Mouse (Mus musculus) liver, postnatal 0 days (tissue): ENCODE data around the gene Ric1. TPM values are rescaled to one million over a fixed set of nuclear protein-coding genes. Genes with fewer than 3 reads are reported as not detected.

Experiments used
- ATAC-seq: fragments of 200-750 bp; cut with Nextera tagmentation; 2 replicates; pipeline ENCODE4 v1.8.0; 2017; ENCODE audit warnings: mild to moderate bottlenecking, moderate library complexity
- DNase-seq: peaks from one replicate; pipeline ENCODE4 v3.0.0-alpha.2; 2016
- H3K27ac ChIP-seq: fragments of 300-500 bp; sonication (generic); 2 replicates; pipeline ENCODE4 v1.5.1; 2014; ENCODE audit warnings: antibody characterized with exemption, moderate library complexity, mild to moderate bottlenecking, low read depth
- H3K27me3 ChIP-seq: fragments of 300-500 bp; sonication (generic); 2 replicates; pipeline ENCODE4 v1.6.1; 2014; ENCODE audit warnings: low read length, control low read depth, mixed read lengths; ENCODE audit not compliant: insufficient read depth
- H3K36me3 ChIP-seq: fragments of 300-500 bp; sonication (generic); replicated peaks from 2 replicates; pipeline ENCODE4 v1.6.1; 2014; ENCODE audit warnings: mild to moderate bottlenecking, control low read depth, low read length, moderate library complexity, mixed read lengths; ENCODE audit not compliant: insufficient read depth
- H3K4me1 ChIP-seq: fragments of 300-500 bp; sonication (generic); 2 replicates; pipeline ENCODE4 v1.6.1; 2014; ENCODE audit warnings: antibody characterized with exemption, mild to moderate bottlenecking, control low read depth; ENCODE audit not compliant: insufficient read depth
- H3K4me2 ChIP-seq: fragments of 300-500 bp; sonication (generic); 2 replicates; pipeline ENCODE4 v1.6.1; 2014; ENCODE audit warnings: low read depth, mild to moderate bottlenecking, low read length, moderate library complexity, mixed read lengths
- H3K4me3 ChIP-seq: fragments of 300-500 bp; sonication (generic); 2 replicates; pipeline ENCODE4 v1.5.1; 2014; ENCODE audit warnings: low read depth, low read length
- H3K9ac ChIP-seq: fragments of 300-500 bp; sonication (generic); replicated peaks from 2 replicates; pipeline ENCODE4 v1.6.1; 2014; ENCODE audit warnings: mild to moderate bottlenecking, moderate library complexity
- H3K9me3 ChIP-seq: fragments of 300-500 bp; sonication (generic); 2 replicates; pipeline ENCODE4 v1.6.1; 2016; ENCODE audit warnings: mild to moderate bottlenecking, control low read depth, low read length, mixed read lengths
- CTCF ChIP-seq: sonication (generic); IDR thresholded peaks from 2 replicates; pipeline ENCODE4 v1.5.1; 2016; ENCODE audit warnings: antibody characterized with exemption, low read depth
- EP300 ChIP-seq: IDR thresholded peaks from 2 replicates; pipeline ENCODE4 v1.6.1; 2016; ENCODE audit warnings: antibody characterized with exemption, low read depth, mild to moderate bottlenecking
- WGBS: fragments of 180-500 bp; shearing (Covaris S2); extraction: QIAGEN DNeasy Blood & Tissue Kit; methylation state at CpG from one replicate; pipeline ENCODE4 v1.1.7; 2014; ENCODE audit not compliant: insufficient replicate concordance; 5-methylcytosine and 5-hydroxymethylcytosine counted together
- polyA plus RNA-seq: library from polyadenylated mRNA; unstranded; fragments of >200 nt; fragmentation: Nextera tagmentation; extraction: Ambion mirVana; gene quantifications from 2 replicates; pipeline ENCODE4 v1.2.1, GENCODE M21; 2015

The Ric1 gene
- polyA plus RNA-seq, 1 experiment from 2014 or later, result 7.8 TPM

GRCm38 (mm10) chr19:29526837-29527236 lies 4.8 kb downstream of the Ric1 start:
- H3K9me3 ChIP-seq, result no peaks in the 10 kb centered on the region
- no peak for DNase-seq
- peaks cover 4% of the 10 kb centered on the region; the same call in 1 of the 2 replicates for H3K4me1 ChIP-seq
- no peak overlapping the region for H3K9ac ChIP-seq
- no peak for ATAC-seq
- no peak overlapping the region for H3K27ac ChIP-seq
- no peaks in the 10 kb centered on the region for H3K27me3 ChIP-seq
- no peak for TF ChIP-seq CTCF
- TF ChIP-seq EP300, result no peak
- no peaks in the 10 kb centered on the region for H3K36me3 ChIP-seq
- no peak overlapping the region for H3K4me2 ChIP-seq
- H3K4me3 ChIP-seq, result no peak overlapping the region

DNA sequence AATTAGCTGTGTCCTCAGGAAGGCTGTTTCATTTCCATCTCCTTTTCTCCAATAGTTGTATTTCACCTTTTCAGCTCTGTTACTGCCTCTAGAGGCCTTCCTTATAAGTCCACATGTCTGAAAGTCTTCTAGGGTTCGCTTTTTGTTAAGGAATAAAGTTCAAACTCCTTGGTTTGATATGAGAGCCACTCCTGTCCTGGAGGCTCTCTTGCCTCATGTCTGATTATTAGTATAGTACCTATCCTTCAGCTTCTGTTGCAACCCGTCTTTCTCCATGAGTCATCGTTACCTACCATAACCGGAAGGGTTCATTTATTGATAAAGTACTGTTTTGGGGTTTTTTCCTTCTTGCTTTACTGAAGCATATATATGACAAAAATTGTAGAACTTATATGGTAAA lies 5.2 kb downstream of the Ric1 start:
- Histone ChIP-seq H3K9me3 (no peaks in the 10 kb centered on the region), H3K27me3 (no peaks in the 10 kb centered on the region), H3K27ac (no peak overlapping the region), H3K4me1 (peaks cover 4% of the 10 kb centered on the region; the same call in 1 of the 2 replicates), H3K4me3 (no peak overlapping the region), H3K9ac (no peak overlapping the region), H3K36me3 (no peaks in the 10 kb centered on the region), H3K4me2 (no peak overlapping the region)
- WGBS, result 84% methylated on average over 4 of the region's 4 CpGs
- DNase-seq (no peak), ATAC-seq (no peak)
- TF ChIP-seq EP300, result no peak
- no peak for TF ChIP-seq CTCF

DNA sequence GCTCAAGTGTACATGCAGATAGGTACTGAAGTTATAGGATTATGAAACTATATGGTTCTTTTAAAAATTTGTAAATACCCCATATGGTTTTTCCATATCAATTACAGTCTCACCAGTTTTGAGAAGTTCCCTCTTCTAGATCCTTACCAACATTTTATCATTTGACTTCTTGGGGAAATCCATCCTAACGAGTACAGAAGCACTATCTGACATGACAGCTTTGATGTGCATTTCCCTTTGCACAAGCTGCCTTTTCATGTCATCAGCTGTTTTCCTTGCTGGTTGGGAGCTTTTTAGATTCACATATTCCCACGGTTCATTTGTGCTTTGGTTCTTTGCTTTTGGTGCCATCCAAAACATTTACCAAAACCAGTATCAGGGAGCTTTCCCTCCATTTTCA lies 6.5 kb downstream of the Ric1 start:
- Histone ChIP-seq H3K4me2 (no peak overlapping the region), H3K9ac (no peak overlapping the region), H3K4me3 (no peak overlapping the region), H3K27me3 (no peaks in the 10 kb centered on the region), H3K36me3 (no peaks in the 10 kb centered on the region), H3K4me1 (peaks cover 4% of the 10 kb centered on the region; the same call in 1 of the 2 replicates), H3K9me3 (no peaks in the 10 kb centered on the region), H3K27ac (no peak overlapping the region)
- ATAC-seq (no peak), DNase-seq (no peak)
- WGBS, result 66% methylated on average over 2 of the region's 2 CpGs
- no peak for TF ChIP-seq EP300

DNA sequence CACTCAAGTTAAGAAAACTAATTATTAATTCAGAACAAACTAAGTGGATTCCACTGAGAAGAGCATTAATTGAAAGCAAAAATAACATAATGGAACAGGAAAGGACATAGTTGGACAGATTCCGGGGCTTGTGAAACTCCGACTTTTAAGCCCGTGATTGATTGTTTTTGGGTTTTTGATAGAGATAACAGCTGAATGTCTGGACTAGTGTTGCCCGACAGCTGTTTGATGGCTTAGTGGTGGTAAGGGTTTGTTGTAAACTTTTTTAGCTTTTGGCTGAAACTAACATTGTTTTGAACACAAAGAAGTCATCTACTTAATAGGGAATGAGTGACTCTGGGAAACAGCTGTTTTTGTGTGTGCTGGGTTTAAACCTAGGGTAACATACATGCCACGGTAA lies 11.9 kb downstream of the Ric1 start:
- Histone ChIP-seq H3K4me3 (no peak overlapping the region), H3K27me3 (no peaks in the 10 kb centered on the region), H3K4me2 (no peak overlapping the region), H3K36me3 (peaks cover 13% of the 10 kb centered on the region; the same call in 1 of the 2 replicates), H3K4me1 (no peaks in the 10 kb centered on the region), H3K27ac (no peak overlapping the region), H3K9ac (no peak overlapping the region), H3K9me3 (no peaks in the 10 kb centered on the region)
- no peak for DNase-seq
- ATAC-seq, result no peak
- 76% methylated on average over 5 of the region's 5 CpGs for WGBS
- no peak for TF ChIP-seq CTCF
- TF ChIP-seq EP300, result no peak

GRCm38 (mm10) chr19:29542256-29542970 lies 20.3 kb downstream of the Ric1 start:
- TF ChIP-seq CTCF (no peak), EP300 (no peak)
- no peak overlapping the region for H3K27ac ChIP-seq
- H3K4me3 ChIP-seq, result no peak overlapping the region
- no peak overlapping the region for H3K9ac ChIP-seq
- no peaks in the 10 kb centered on the region for H3K9me3 ChIP-seq
- no peak overlapping the region for H3K4me2 ChIP-seq
- 87% methylated on average over 8 of the region's 8 CpGs for WGBS
- no peaks in the 10 kb centered on the region for H3K4me1 ChIP-seq
- ATAC-seq (no peak), DNase-seq (no peak)
- no peaks in the 10 kb centered on the region for H3K27me3 ChIP-seq
- no peaks in the 10 kb centered on the region for H3K36me3 ChIP-seq

GRCm38 (mm10) chr19:29544026-29544425 lies 21.9 kb downstream of the Ric1 start:
- Histone ChIP-seq H3K9me3 (no peaks in the 10 kb centered on the region), H3K9ac (no peak overlapping the region), H3K4me3 (no peak overlapping the region), H3K36me3 (no peaks in the 10 kb centered on the region), H3K4me2 (no peak overlapping the region), H3K27me3 (no peaks in the 10 kb centered on the region), H3K27ac (no peak overlapping the region), H3K4me1 (no peaks in the 10 kb centered on the region)
- TF ChIP-seq CTCF, result no peak
- no peak for TF ChIP-seq EP300
- 90% methylated on average over 6 of the region's 6 CpGs for WGBS
- DNase-seq (no peak), ATAC-seq (no peak)

DNA sequence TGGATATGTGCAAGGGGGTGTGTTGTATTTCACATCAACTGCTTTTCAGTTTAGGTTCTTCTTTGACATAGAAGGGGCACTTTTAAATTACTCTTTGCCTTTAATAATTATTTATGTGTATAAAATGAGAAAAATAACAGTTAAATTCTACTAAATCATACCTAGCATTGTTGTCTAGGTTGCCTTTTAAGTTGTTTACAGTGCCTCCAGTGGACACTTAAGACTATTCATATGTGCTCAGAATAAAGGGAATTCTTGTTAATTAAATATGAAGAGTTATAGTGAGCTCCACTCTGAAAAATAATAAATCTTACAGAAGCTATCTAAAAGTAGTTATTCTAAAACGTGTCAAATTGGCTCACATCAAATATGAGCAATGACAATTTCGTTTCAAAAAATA lies 28.5 kb downstream of the Ric1 start:
- ATAC-seq (no peak), DNase-seq (no peak)
- 84% methylated on average over 2 of the region's 2 CpGs for WGBS
- no peaks in the 10 kb centered on the region for H3K9me3 ChIP-seq
- H3K4me3 ChIP-seq, result no peak overlapping the region
- no peak overlapping the region for H3K4me2 ChIP-seq
- H3K9ac ChIP-seq, result no peak overlapping the region
- H3K36me3 ChIP-seq, result no peaks in the 10 kb centered on the region
- no peaks in the 10 kb centered on the region for H3K27me3 ChIP-seq
- H3K27ac ChIP-seq, result no peak overlapping the region
- TF ChIP-seq CTCF, result 0 out of 2 replicates have a peak, but pooled peaks have one; percentile 8
- no peak for TF ChIP-seq EP300
- no peaks in the 10 kb centered on the region for H3K4me1 ChIP-seq
